Mouse (Mus musculus) bone marrow macrophage, adult 2 months (primary cell): Measurements from ENCODE around the gene Slc22a18.

Experiments
- CTCF ChIP-seq: IDR thresholded peaks from 2 replicates; pipeline ENCODE4 v1.5.1; 2012; ENCODE audit warnings: low read depth, mild to moderate bottlenecking, low read length, moderate library complexity
- POLR2A ChIP-seq: IDR thresholded peaks from 2 replicates; pipeline ENCODE4 v1.6.1; 2012; ENCODE audit warnings: mild to moderate bottlenecking, low read depth, low read length, borderline replicate concordance

DNA sequence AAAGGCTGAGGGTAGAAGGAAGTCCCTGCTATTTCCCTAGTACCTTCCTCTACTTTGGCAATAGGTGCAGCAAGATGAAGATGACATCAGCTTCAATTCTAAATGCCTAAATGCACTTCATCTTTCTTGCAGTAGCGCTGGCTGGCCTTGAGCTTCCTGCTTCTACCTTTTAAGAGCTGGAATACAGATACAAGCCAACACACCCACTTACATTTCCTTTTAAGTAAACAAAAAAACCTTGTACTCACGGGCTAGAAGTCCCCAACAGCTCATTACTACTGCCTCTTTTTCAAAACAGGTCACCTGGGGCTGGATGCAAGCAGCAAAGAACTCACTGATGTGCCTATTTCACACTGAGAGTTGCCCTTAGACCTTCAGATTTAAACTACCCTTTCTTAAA, 73.0 kb downstream of the Slc22a18 start:
- TF ChIP-seq CTCF (no peak), POLR2A (no peak)
